1 mouse cellular context compared by ENCODE assay signal in the genomic region with DNA sequence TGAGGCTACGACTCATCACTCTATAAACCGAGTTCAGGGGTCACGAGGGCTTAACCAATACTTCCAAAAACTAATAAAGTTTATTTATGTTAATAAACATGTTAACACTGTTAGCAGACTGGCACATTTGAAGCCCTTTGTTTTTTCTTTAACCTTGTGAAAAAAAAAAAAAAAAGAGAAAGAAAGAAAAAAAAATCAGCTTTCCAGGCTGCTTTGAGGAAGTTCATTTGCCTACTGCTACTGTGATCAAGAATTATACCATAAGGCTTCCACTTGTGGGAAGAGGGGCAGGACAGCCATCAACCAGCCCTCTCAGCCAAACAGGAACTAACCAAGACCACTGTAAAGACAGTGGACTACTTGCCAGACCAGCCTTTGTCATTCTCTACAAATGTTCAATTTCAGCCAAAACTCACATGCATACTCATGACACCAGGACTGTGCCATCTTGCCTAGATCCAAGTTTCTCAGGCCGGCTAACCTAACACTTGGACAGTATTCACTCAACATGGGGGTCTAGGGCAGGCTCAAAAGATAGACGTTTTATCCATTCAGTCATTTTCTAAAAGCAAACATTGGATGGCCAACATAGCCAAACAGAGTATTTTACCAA.
TF ChIP-seq lines count a peak whose summit lies in the region.

No protein-coding gene starts in this region.

TF ChIP-seq in CH12.LX, 34 proteins besides CTCF, POLR2A, EP300 and RAD21 (continued from another document):
- TF ChIP-seq ZKSCAN1 (IDR thresholded peaks at IDR 0.05; ENCODE audit: borderline replicate concordance, low read depth, low read length) (no peak), USF1 (IDR thresholded peaks at IDR 0.05; ENCODE audit: low read depth, low read length) (no peak), ETS1 (conservative IDR thresholded peaks at IDR 0.05; ENCODE audit: low read depth, low read length) (peak; percentile 39; the same call in 1 of the 2 replicates), MEF2A (IDR thresholded peaks at IDR 0.05; ENCODE audit: borderline replicate concordance, low read depth, low read length) (no peak), MXI1 (IDR thresholded peaks at IDR 0.05; ENCODE audit: low read depth, low read length) (peak; percentile 46), MAZ (IDR thresholded peaks at IDR 0.05; ENCODE audit: low read depth, low read length) (no peak), IRF4 (IDR thresholded peaks at IDR 0.05; ENCODE audit: low read depth, low read length) (no peak), ZNF384 (IDR thresholded peaks at IDR 0.05; ENCODE audit: low read depth, low read length) (peak; percentile 96), SMC3 (IDR thresholded peaks at IDR 0.05; ENCODE audit: low read depth, low read length) (no peak), POLR2AphosphoS2 (IDR thresholded peaks at IDR 0.05; ENCODE audit: low read depth, low read length) (peak; percentile 7; the same call in 1 of the 2 replicates), KAT2A (IDR thresholded peaks at IDR 0.05; ENCODE audit: insufficient replicate concordance, low read length) (no peak), JUND (conservative IDR thresholded peaks at IDR 0.05; ENCODE audit: low read depth, low read length) (no peak)
